Mouse (Mus musculus): ENCODE data around the gene Arl5c. TPM values are rescaled to one million over a fixed set of nuclear protein-coding genes. Genes with fewer than 3 reads are reported as not detected.

The Arl5c gene
- 10 to 100 TPM; 70.4 to 78.5 TPM for polyA plus RNA-seq (2017; shearing (Covaris generic))

GRCm38 (mm10) chr11:97995564-97996288 lies at the start of gene Arl5c:
Gene Arl5c, minus strand, starts transcription at chr11:97996181.
- peak; percentile 15 for ATAC-seq

- no peak for ATAC-seq
Measured at GRCm38 (mm10) chr11:98045596-98045995, 49.6 kb upstream of the Arl5c start.

GRCm38 (mm10) chr11:98044074-98044473 lies 48.1 kb upstream of the Arl5c start:
- ATAC-seq: no peak

DNA sequence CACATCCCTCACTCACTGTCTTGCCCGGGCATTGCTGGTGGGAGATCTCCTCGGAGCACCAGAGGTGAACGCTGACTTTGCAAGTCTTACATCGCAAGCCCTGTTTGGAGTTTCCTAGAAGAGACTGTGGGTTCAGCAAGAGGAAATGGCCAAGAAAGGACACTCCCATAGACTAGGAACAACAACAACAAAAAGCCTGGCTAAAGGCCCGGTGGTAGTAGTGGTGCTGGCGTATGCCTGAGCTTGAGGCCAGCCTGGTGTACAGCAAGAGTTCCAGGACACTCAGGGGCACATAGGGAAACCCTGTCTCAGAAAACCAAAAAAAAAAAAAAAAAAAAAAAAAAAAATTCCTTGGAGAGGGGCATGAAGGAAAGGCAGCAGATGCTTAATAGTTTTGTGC lies 46.8 kb upstream of the Arl5c start:
- ATAC-seq: no peak

DNA sequence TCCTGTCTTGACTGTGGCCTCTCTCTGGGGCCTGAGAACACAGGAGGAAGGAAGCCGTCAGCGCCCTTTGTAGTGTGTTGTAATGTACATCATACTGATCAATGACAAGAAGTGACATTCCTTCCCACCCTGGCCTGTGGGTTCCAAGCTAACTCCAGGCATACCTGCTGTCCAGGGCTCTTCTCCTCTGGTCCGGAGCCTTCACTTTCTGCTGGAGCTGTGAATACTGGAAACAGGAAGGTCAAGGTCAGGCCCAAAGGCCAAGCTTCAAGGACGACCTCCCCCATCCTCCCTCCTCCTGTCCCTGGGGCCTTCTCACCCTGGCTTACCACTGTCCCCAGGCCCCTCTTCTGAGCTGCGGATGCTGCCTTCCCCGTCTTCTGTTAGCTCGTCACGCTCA lies 45.0 kb upstream of the Arl5c start:
- no peak for ATAC-seq

DNA sequence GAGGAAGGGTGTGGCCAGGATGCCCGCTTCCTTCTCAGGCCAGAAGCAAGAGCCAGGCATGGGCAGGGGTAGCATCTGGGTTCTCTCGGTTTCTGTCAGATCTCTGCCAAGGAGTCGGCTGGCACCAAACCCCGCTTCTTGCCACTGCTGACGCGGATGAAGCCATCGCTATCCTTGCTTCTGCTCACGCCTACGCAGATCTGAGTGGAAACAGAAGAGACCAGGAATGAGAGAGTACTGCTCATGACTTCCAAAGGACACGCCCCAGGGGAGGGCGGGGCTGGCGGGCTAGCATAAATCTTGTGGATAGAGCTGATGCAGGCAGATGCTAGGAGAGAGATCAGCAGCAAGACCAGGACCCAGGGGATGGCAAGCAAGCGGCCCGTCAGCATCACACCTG lies 41.9 kb upstream of the Arl5c start:
- no peak for ATAC-seq

DNA sequence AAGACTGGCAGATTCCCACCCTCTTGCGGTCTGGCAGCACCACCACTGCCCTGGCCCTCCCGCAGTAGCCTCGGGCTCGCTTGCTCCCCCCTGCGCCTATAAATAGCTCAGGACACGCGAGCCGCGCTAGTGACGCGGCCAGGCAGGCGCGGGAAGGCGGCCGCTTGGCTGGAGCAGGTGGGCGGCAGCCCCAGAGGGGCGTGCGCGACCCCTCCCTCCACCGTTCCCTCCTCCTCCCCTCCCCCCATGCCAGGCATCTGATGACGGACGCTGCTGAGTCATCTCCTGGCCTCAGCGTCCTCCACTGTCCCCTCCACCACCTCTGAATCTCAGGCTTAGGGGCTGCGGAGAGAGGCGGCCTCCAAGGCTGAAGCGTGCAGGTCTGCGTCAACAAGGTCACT lies 40.0 kb upstream of the Arl5c start:
- ATAC-seq: no peak

DNA sequence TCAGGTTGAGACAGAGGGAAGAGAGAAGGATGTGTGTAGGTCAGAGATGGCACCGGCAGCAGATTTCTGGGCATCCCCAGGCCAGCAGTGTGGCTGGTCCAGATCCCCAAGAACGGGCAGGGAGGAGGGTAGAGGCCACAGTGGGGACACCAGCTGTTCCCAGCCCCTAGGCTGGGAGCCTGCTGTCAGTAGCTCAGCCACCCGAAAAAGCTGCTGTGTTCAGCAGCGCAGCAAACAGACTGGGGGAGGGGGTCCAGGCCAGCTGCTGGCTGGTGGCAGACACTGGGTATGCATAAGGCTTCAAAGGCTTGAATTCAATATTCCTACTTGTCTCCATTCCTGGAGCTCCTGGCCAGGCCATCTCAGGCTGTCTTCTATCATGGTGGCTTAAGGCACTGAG lies 38.9 kb upstream of the Arl5c start:
- no peak for ATAC-seq

DNA sequence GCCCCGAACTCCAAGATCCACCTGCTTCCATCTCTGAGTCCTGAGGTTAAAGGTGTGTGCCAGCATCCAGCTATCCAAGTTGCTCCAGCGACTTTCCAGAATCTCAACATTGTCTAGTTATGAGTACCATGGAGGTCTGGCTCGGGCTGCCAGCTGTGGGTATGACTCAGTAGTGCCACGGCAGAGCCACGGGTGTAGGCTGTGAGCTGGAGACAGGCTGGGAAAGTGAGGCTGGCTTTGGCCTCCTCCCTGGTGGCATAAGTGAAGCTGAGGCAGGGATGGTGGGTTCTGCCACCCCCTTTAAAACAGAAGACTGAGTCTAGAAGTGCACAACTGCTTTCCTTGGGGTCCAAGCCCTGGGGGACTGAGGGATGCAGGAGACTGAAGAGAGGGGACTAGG lies 38.1 kb upstream of the Arl5c start:
- no peak for ATAC-seq

DNA sequence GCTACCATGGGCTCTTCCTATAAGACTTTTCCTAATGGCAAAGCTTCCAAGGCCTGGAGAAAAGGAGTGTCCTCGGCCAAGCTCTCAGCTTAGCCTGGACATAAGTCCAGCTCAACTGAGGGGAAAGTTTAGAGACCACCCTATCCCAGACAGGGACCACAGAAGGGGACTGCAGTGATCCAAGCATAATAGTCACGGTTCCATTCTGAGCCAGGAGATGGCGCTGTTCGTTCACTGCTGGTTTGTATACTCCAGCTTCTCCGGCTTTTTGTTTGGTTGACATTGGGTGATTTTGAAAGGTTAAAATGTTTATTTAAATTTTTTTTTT lies 35.4 kb upstream of the Arl5c start:
- no peak for ATAC-seq

DNA sequence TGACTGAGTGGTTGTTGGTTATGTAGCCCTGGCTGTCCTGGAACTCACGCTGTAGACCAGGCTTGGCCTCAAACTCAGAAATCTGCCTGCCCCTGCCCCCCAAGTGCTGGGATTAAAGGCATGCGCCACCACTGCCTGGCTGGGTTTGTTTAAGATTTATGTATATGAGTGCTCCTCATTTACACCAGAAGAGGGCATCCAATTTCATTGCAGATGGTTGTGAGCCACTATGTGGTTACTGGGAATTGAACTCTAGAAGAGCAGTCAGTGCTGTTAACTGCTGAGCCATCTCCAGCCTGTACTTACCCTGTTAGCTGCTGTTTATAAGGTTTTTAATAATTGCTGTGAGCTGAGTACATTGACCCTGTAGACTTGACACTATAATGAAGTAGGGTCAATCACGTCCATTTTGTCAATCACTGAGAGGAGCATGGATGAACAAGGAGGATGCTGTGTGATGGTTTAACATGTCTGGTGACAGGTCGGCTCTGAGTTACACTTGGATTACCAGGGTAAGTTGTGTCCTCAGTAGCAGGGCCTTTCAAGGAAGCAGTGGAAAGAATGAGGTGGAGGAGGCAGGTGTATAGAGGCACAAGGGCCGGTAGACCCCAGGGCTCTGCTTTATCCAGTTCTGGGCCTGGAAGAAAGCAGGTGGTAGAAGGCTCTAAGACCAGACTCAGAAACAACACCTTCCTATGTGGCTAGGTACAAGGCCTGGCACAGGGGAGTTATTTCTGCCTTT lies 34.9 kb upstream of the Arl5c start:
- no peak for ATAC-seq

GRCm38 (mm10) chr11:98027785-98028184 lies 31.8 kb upstream of the Arl5c start:
- no peak for ATAC-seq

DNA sequence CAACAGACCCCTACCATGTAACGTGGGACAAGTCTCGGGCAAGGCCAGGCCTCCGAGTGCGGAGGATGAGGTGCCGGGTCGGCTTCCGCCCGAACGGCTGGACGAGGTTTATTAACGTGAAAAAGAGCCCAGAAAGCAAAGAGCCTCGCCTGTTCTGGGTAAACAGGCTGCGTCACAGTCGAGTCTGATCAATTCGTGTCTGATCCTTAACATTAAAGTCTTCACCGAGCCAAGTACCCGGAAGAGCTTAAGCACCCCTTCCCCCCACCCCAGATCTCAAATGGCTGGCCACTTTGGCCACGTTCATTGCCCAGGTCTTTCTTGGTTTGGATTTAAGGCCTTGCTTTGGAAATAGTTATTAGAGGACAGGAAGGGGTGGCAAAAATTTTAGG lies 31.3 kb upstream of the Arl5c start:
- peak; percentile 19 for ATAC-seq

DNA sequence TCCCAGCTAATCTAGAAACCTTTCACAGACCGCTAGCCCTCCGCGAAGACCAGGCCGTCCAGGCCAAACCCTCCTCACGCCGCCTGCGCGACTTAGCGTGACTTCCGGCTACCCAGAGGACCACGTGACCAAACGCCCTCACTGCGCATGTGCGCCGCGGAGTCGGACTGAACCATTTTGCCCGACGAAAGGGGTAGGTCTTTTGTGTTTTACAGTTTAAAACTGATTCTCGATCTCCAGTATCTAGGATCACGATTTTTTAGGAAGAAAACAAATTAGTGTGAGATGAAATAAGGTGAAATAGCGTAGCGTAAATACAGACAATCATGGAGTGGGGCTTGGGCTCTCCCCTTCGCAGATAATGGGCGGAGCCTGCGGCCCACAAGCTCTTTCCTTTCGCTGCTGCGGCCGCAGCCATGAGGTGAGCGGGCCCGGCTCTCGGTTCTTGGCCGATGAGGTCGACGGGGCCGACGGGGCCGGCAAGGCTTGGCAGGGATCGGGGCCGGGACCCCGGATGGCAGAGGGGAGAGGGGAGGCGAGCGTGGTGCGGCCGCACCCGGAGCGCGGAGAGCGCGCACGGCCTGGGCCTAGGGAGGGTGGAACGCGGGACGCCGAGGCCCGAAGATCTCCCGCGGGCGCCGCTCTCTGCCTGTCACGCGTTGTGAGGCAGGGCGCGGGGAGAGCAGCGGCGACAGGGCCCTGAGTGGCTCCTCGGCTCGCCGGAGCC lies 30.8 kb upstream of the Arl5c start, which contains the start of gene Rpl19:
Gene Rpl19 (plus strand): TSS at position 141 of the 727 bp plus-strand sequence.
- peak; percentile 72 for ATAC-seq

DNA sequence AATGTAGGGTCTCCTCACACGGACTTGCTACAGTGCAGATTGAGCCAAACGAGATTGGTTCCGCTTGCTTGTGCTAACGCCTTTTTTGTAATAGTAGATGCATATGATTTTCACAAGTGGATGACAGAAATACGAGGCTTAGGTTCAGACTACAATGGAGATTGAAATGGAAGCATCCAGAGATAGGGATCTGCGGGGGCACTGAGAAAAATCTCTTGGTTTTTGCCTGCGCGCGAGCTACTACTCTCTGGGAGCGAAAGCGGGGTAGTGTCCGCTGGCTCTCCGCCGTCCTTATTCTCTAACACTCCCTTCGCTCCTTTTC lies 30.2 kb upstream of the Arl5c start:
- ATAC-seq: no peak

DNA sequence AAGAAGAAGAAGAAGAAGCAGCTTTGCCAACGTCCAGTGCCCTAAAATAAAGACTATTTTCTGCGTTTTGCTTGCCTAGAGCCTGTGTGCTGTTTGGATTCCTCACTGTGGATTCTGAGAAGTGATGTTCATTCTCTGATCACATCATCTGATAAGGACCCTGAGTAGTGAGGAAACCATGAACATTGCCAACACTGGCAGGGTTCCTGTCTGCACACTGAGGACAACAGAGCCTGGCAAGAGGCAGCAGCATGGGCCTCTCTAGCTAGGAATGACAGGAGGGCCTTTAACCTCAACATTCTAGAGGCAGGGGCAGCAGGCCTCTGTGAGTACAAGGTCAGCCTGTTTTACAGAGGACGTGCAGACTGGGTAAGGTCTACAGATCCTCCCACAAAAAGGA lies 28.5 kb upstream of the Arl5c start:
- no peak for ATAC-seq

DNA sequence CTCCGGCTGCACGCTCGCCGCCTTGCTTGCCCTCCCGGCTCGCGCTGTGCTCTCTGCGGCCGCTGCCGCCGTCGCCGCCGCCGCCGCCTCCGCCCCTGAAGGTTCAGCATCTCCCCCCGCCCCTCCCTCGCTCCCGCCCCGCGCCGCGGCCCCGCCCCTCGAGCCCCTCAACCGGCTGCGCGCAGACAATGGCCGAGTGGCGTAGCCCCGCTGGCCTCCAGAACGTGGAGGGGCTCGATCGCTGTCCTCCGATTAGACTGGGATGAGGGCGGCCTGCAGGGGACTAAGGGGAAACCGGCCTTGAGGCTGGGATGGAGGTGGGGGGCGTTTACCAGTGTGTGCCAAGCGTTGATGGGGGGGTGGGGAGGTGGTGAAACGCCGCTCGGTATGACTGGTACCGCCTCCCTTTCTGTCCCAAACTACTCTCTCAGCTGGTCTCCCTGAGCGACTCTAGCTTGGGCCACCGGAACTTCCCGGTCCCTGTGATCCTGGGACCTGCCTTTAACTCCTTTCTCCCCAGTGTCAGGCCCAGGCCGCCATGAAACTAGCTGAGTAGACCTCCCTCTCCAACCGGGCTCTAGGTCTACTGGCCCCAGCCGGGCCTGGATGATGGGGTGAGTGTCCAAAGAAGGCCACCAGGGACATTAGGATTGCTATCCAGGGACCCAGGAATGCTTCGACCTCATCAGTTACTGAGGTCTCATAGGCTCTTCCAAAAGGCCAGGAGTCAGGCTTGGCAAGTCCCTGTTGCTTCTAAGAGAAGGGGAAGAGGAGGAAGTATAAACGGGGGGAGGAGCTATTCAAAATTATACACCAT lies 26.8 kb upstream of the Arl5c start, which contains the start of gene Cacnb1:
Gene Cacnb1 (minus strand): TSS at position 480 of the 817 bp plus-strand sequence.
- no peak for ATAC-seq

DNA sequence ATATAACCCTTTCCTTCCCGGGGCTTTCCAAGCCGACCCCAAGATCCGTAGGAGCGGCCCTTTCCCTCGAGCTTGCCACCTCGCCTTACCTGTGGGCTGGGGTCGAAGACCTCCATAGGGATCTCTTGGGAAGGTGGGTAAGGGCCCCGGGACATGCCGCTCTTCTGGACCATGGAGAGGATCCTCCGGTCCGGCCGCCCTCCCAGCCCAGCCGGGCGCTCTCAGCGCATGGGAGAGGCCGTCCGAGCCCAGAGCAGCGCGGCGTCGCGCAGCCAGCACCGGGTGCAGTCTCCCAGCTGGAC lies 26.2 kb upstream of the Arl5c start:
- ATAC-seq: no peak

DNA sequence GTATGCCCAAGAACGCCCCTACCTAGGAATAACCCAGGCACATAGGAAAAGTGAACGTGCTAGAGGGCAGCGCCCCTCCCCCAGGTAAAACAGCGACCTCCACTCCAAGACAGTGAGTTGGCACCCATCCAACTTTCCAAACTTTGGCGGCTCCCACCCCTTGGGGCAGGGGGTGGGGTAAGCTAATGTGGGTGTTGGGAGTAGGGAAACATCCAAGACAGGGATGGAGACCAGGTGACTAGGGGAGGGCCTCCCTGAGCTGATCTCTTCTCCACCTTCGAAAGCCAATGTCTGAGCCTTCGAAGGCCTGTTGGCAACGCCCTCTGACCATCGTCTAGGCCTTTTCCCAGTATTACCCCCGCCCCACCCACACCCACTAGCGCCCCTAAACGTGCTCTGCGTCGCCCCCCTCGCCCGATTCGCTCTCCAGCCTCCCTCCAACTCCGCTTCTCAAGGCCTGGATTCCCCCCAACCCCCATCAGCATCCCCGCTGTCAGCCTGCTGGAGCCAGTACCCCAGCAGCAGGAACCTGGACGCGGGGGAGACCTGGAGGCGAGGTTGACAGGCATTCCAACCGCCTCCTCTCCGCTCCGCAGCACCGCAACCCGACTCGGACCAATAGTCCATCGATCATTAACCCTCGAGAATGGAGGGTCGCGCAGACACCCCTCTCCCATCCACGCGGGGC lies 25.7 kb upstream of the Arl5c start:
- no peak for ATAC-seq

DNA sequence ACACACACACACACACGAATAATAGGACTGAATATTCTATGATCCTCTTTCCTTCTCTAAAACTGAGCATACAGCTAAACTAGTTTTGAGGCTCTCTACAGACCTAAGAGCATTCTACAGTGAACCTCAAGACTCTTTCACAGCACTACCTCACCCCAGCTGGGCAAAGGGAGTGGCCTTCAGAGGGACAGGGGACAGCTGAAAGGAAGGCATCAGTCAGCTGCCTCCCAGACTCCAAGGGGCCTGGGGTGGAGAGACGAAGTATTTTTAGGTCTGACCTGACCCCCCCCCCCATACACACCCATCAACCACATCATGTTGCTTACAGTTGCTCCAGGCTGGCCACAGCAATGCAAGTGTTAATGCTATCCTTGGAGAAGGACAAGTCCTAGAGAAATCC lies 25.1 kb upstream of the Arl5c start:
- no peak for ATAC-seq

DNA sequence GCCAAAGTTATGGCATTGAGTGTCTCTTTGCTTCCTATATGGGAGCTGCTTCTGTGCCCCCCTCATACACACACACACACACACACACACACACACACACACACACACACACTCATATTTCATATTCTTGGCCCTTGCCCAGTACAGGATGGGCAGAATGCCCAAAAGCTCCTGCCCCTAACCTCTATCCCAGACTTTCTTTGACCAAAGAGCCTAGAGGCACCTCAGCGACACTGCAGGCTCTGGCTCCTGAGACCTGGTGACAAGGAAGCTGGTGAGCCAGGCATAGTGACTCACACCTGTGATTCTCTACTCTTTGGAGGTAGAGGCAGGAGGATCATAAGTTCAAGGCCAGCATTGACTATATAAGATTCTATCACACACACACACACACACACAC lies 24.7 kb upstream of the Arl5c start:
- no peak for ATAC-seq

DNA sequence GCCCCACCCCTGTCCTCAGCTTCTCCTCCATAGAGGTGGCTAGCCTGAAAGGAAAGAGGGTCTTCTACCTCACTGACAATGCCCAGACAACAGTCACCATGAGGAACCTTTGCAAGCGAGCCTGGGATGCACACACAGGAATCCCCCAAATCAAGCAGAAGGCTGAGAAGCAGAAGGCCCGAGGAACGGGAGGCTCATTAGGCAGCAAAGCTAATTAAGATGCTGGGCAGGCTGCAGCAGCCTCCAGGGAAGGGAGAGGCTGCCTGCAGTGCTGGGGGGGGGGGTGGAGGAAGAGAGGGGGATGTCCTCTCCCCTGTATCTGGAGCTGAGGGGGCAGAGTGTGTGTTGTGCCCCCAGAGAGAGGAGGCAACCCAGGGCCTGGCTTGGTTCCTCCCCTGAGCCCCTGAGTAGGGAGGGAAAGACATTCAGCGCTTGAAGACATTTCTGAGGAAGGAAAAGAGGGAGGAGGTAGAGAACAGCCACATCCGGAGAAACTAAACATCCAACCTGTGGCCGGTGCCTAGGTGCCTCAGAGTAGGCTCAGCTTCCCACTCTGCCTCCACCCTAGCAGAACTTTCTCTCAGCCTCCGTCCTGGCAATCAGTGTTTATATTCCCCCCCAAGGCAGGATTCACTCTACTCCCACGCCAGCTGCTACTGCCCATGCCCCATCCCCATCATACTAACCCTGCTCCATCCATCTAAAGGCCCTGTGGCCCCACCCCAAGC lies 24.1 kb upstream of the Arl5c start:
- peak; percentile 71 for ATAC-seq
